Mouse (Mus musculus): ENCODE results near the gene Tigd4. TPM values are rescaled to one million over a fixed set of nuclear protein-coding genes. Genes with fewer than 3 reads are reported as not detected.
A peak's percentile ranks its signal among the peaks of the same experiment; 100 is the strongest.
"Not testable (repeated sequence)": the region's sequence is repeated elsewhere in the genome, so short reads cannot be mapped to it uniquely, and the experiment has no call there.

The Tigd4 gene
- total RNA-seq (2021), result 10 to 100 TPM; 11.1 to 14.2 TPM
- long read RNA-seq, experiment 1, partial matches to known transcripts, result 0 of 3 reads
- long read RNA-seq, experiment 1, other reads (novel, unspliced or antisense), result 0 of 3 reads
- long read RNA-seq, experiment 2, transcript Tigd4-201 (1 exons, 3,459 nt), result major isoform, 6 of 6 reads
- long read RNA-seq, experiment 2, partial matches to known transcripts, result 0 of 6 reads
- long read RNA-seq, experiment 2, other reads (novel, unspliced or antisense), result 0 of 6 reads

- intact Hi-C loops (cut with DNase I; ENCODE audit: low total_unique reads), result no loop called here
- no peak for DNase-seq
These were observed at the start of gene Tigd4 for GRCm38 (mm10) chr3:84593274-84593673. Tigd4 (plus strand) TSS chr3:84593574.

GRCm38 (mm10) chr3:84547177-84547576, 46.2 kb upstream of the Tigd4 start:
- intact Hi-C loops (cut with DNase I; ENCODE audit: low total_unique reads), result loop anchor here (10.0 kb wide), 1 partner anchor 192 kb away; no protein-coding TSS in a partner anchor
- no peak for DNase-seq

GRCm38 (mm10) chr3:84555780-84556179, 37.6 kb upstream of the Tigd4 start:
- no peak for DNase-seq
- intact Hi-C loops (cut with DNase I; ENCODE audit: low total_unique reads), result no loop called here

- intact Hi-C loops (cut with DNase I; ENCODE audit: low total_unique reads), result no loop called here
- peak; percentile 43 for DNase-seq
These were observed 35.1 kb upstream of the Tigd4 start for GRCm38 (mm10) chr3:84558301-84558700.

GRCm38 (mm10) chr3:84562911-84563310, 30.5 kb upstream of the Tigd4 start:
- intact Hi-C loops (cut with DNase I; ENCODE audit: low total_unique reads); DNase-seq: not testable (repeated sequence)

- no peak for DNase-seq
- intact Hi-C loops (cut with DNase I; ENCODE audit: low total_unique reads), result no loop called here
These were observed 30.0 kb upstream of the Tigd4 start for GRCm38 (mm10) chr3:84563415-84563814.

- no peak for DNase-seq
- intact Hi-C loops (cut with DNase I; ENCODE audit: low total_unique reads), result no loop called here
These were observed 24.8 kb upstream of the Tigd4 start for GRCm38 (mm10) chr3:84568540-84568939.

GRCm38 (mm10) chr3:84569587-84569986, 23.8 kb upstream of the Tigd4 start:
- intact Hi-C loops (cut with DNase I; ENCODE audit: low total_unique reads), result no loop called here
- DNase-seq, result no peak

GRCm38 (mm10) chr3:84570501-84570900, 22.9 kb upstream of the Tigd4 start:
- intact Hi-C loops (cut with DNase I; ENCODE audit: low total_unique reads), result no loop called here
- DNase-seq, result no peak

- intact Hi-C loops (cut with DNase I; ENCODE audit: low total_unique reads), result no loop called here
- no peak for DNase-seq
These were observed 12.7 kb upstream of the Tigd4 start for GRCm38 (mm10) chr3:84580716-84581115.

- intact Hi-C loops (cut with DNase I; ENCODE audit: low total_unique reads), result no loop called here
- DNase-seq, result no peak
These were observed 11.7 kb upstream of the Tigd4 start for GRCm38 (mm10) chr3:84581696-84582022.

GRCm38 (mm10) chr3:84582023-84582912, 11.1 kb upstream of the Tigd4 start, which contains the start of gene Arfip1:
Arfip1 (minus strand) TSS chr3:84582625.
- peak; percentile 99 for DNase-seq
- intact Hi-C loops (cut with DNase I; ENCODE audit: low total_unique reads), result no loop called here

GRCm38 (mm10) chr3:84582913-84583276, 10.5 kb upstream of the Tigd4 start:
- DNase-seq, result no peak
- intact Hi-C loops (cut with DNase I; ENCODE audit: low total_unique reads), result no loop called here

- intact Hi-C loops (cut with DNase I; ENCODE audit: low total_unique reads), result no loop called here
- DNase-seq, result no peak
These were observed 6.6 kb upstream of the Tigd4 start for GRCm38 (mm10) chr3:84586736-84587135.

GRCm38 (mm10) chr3:84594894-84595676, 1.7 kb downstream of the Tigd4 start:
- DNase-seq, result no peak

GRCm38 (mm10) chr3:84595677-84596234, 2.4 kb downstream of the Tigd4 start:
- no peak for DNase-seq
- intact Hi-C loops (cut with DNase I; ENCODE audit: low total_unique reads), result no loop called here

More at GRCm38 (mm10) chr3:84594894-84595676, 1.7 kb downstream of the Tigd4 start:
- intact Hi-C loops (cut with DNase I; ENCODE audit: low total_unique reads), result no loop called here

- DNase-seq, result no peak
- intact Hi-C loops (cut with DNase I; ENCODE audit: low total_unique reads), result no loop called here
These were observed 4.8 kb downstream of the Tigd4 start for GRCm38 (mm10) chr3:84597996-84598734.

- no peak for DNase-seq
- intact Hi-C loops (cut with DNase I; ENCODE audit: low total_unique reads), result no loop called here
These were observed 5.4 kb downstream of the Tigd4 start for GRCm38 (mm10) chr3:84598756-84599155.

GRCm38 (mm10) chr3:84601870-84602495, 8.6 kb downstream of the Tigd4 start:
- DNase-seq, result no peak
- intact Hi-C loops (cut with DNase I; ENCODE audit: low total_unique reads), result no loop called here

All from gastrocnemius, postnatal 14 days (tissue).